Mouse (Mus musculus) embryonic fibroblast, embryonic 13.5 days (primary cell): ENCODE results near the gene Itsn1. TPM values are rescaled to one million over a fixed set of nuclear protein-coding genes. Genes with fewer than 3 reads are reported as not detected.

Source experiments
- H3K27ac ChIP-seq: 2 replicates; pipeline ENCODE4 v1.5.1; 2012; ENCODE audit warnings: low read length, control low read depth, inconsistent platforms; ENCODE audit not compliant: insufficient read depth
- H3K4me1 ChIP-seq: 2 replicates; pipeline ENCODE4 v1.6.1; 2011; ENCODE audit warnings: low read length; ENCODE audit not compliant: control insufficient read depth, insufficient read depth
- H3K4me3 ChIP-seq: 2 replicates; pipeline ENCODE4 v1.5.1; 2011; ENCODE audit warnings: mild to moderate bottlenecking, control low read depth, low read length; ENCODE audit not compliant: insufficient read depth
- CTCF ChIP-seq: IDR thresholded peaks from 2 replicates; pipeline ENCODE4 v1.5.1; 2011; ENCODE audit warnings: mild to moderate bottlenecking, control low read depth, low read length, moderate library complexity, borderline replicate concordance; ENCODE audit not compliant: insufficient read depth
- POLR2A ChIP-seq: IDR thresholded peaks from 2 replicates; pipeline ENCODE4 v1.6.1; 2011; ENCODE audit warnings: low read depth, mild to moderate bottlenecking, control low read depth, low read length, moderate library complexity
- polyA plus RNA-seq: library from polyadenylated mRNA; stranded (reverse); fragments of >200 nt; gene quantifications from 2 replicates; pipeline ENCODE4 v1.2.4, GENCODE M21; 2011; ENCODE audit warnings: low read depth; ENCODE audit not compliant: missing spikeins, insufficient read length

The Itsn1 gene
- polyA plus RNA-seq, 1 experiment = 136 TPM

- Histone ChIP-seq H3K4me1 (peaks cover 5% of the 10 kb centered on the region), H3K4me3 (no peak overlapping the region), H3K27ac (no peak overlapping the region)
- no peak for TF ChIP-seq CTCF
- TF ChIP-seq POLR2A = no peak
These were observed 73.5 kb downstream of the Itsn1 start for GRCm38 (mm10) chr16:91802461-91803062.

DNA sequence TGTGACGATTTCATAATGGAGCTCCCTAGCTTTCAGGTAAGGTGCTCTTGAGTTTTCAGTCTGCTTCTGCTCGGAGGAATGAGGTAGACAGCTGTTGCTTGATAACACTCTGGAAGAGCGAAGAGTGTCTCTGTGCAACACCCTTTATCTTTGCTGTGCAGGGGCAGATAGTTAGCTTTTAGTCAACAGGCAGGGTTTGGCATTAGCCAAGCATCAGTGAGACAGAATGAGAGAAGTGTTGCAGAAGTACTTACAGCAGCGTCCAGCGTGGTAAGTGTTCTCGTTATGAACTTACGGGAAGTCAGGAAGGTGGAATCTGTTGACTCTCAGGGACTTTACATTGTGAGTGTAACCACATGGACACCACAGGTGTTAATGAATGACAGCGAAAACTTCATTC is 75.3 kb downstream of the Itsn1 start:
- Histone ChIP-seq H3K4me1 (peaks cover 5% of the 10 kb centered on the region), H3K27ac (no peak overlapping the region; the same call in 1 of the 2 replicates), H3K4me3 (no peak overlapping the region)
- no peak for TF ChIP-seq CTCF
- TF ChIP-seq POLR2A = no peak

- Histone ChIP-seq H3K4me3 (no peak overlapping the region), H3K27ac (no peak overlapping the region), H3K4me1 (peaks cover 5% of the 10 kb centered on the region)
- TF ChIP-seq CTCF (no peak), POLR2A (no peak)
These were observed 75.8 kb downstream of the Itsn1 start for GRCm38 (mm10) chr16:91804831-91805230.

- Histone ChIP-seq H3K4me1 (no peaks in the 10 kb centered on the region), H3K4me3 (no peak overlapping the region), H3K27ac (no peak overlapping the region)
- TF ChIP-seq POLR2A (no peak), CTCF (no peak)
These were observed 81.2 kb downstream of the Itsn1 start for GRCm38 (mm10) chr16:91810235-91810634.

DNA sequence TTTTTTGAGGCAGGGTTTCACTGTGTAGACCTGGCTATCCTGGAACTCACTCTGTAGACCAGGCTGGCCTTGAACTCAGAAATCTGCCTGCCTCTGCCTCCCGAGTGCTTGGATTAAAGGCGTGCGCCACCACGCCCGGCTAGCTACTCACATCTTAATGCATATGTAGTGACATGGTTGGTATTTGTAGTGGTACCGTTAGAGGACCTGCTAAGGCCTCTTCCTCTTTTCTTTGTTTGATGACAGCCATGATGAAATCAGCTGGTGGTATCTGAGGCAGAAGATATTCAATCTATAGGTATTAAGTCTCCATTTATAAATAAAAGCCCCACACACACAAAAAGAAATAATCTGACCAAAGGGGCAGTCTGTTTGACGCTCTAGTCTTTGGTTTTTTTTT is 82.3 kb downstream of the Itsn1 start:
- no peak overlapping the region for H3K27ac ChIP-seq
- no peaks in the 10 kb centered on the region for H3K4me1 ChIP-seq
- no peak overlapping the region for H3K4me3 ChIP-seq
- TF ChIP-seq CTCF = no peak
- TF ChIP-seq POLR2A = no peak

GRCm38 (mm10) chr16:91811876-91812275 is 82.8 kb downstream of the Itsn1 start:
- H3K4me1 ChIP-seq = no peaks in the 10 kb centered on the region
- no peak overlapping the region for H3K27ac ChIP-seq
- no peak overlapping the region for H3K4me3 ChIP-seq
- TF ChIP-seq POLR2A (no peak), CTCF (no peak)

DNA sequence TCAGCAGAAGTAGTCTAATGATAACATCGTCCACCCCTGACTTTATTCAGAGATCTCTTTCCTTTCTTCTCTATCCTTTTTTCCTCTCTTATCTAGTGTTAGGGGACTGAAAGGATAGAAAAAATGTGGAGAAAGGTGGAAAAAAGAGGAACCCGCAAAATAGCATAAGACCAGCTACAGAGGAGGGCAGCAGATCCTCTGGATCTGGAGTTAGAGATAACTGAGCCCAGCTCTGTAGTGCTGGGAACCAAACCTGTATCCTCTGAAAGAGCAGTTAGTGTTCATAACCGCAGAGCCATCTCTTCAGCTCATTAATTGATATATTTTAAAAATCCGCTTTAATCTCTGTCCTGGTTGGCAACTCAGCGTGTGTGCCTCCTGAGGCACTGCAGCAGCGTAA is 84.5 kb downstream of the Itsn1 start:
- Histone ChIP-seq H3K4me3 (no peak overlapping the region), H3K27ac (no peak overlapping the region), H3K4me1 (no peaks in the 10 kb centered on the region)
- TF ChIP-seq CTCF (no peak), POLR2A (no peak)

GRCm38 (mm10) chr16:91815067-91815466 is 86.0 kb downstream of the Itsn1 start:
- no peak for TF ChIP-seq POLR2A
- no peak for TF ChIP-seq CTCF
- H3K4me3 ChIP-seq = no peak overlapping the region
- no peaks in the 10 kb centered on the region for H3K4me1 ChIP-seq
- H3K27ac ChIP-seq = no peak overlapping the region

- TF ChIP-seq POLR2A = no peak
- TF ChIP-seq CTCF = no peak
- no peaks in the 10 kb centered on the region for H3K4me1 ChIP-seq
These were observed 91.2 kb downstream of the Itsn1 start for GRCm38 (mm10) chr16:91820299-91820698.

DNA sequence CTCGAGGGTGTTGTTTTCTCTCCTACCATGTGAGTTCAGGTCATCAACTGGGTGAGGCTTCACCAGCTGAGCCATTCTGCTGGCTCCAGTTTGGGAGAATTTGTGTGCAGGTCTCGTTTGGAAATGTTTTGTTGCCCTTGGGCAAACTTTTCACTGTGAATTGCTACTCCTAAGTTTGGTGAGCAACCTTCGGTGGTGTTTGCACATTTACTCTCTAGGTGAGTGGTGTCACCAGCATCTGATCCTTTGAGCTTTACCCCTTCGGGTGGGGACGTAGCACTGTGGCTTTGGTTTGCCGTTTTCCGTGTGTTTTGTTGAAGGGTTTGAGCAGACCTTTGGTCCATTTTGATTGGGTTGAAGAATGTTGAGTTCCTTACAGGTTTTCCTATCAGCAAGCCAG is 93.2 kb downstream of the Itsn1 start:
- no peak for TF ChIP-seq CTCF
- no peak for TF ChIP-seq POLR2A

More at GRCm38 (mm10) chr16:91820299-91820698, 91.2 kb downstream of the Itsn1 start:
- no peak overlapping the region for H3K27ac ChIP-seq
- no peak overlapping the region for H3K4me3 ChIP-seq

More for the DNA sequence above, 93.2 kb downstream of the Itsn1 start:
- Histone ChIP-seq H3K27ac (no peak overlapping the region), H3K4me1 (peaks cover 5% of the 10 kb centered on the region; the same call in 1 of the 2 replicates), H3K4me3 (no peak overlapping the region)
